Mouse (Mus musculus): ENCODE measurements around the gene Aff4. TPM values are rescaled to one million over a fixed set of nuclear protein-coding genes. Genes with fewer than 3 reads are reported as not detected.
"Not testable (repeated sequence)": the region's sequence is repeated elsewhere in the genome, so short reads cannot be mapped to it uniquely, and the experiment has no call there.

Aff4 gene
- polyA plus RNA-seq, 1 experiment from 2014 or later, result 67.4 TPM

GRCm38 (mm10) chr11:53403638-53404037, 53.0 kb downstream of the Aff4 start:
- H3K27me3 ChIP-seq, result no peaks in the 10 kb centered on the region
- 87% methylated on average over 1 of the region's 1 CpGs for WGBS
- H3K36me3 ChIP-seq, result peaks cover 90% of the 10 kb centered on the region
- ATAC-seq (ENCODE audit: insufficient number of reproducible peaks, insufficient read depth, low FRiP score, low TSS enrichment, low read depth), result no peak
- H3K27ac ChIP-seq, result no peak overlapping the region
- H3K9me3 ChIP-seq, result no peaks in the 10 kb centered on the region
- no peak overlapping the region for H3K4me2 ChIP-seq
- H3K9ac ChIP-seq (replicated peaks), result no peak overlapping the region
- H3K4me1 ChIP-seq (replicated peaks), result no peaks in the 10 kb centered on the region
- H3K4me3 ChIP-seq (replicated peaks), result no peak overlapping the region

- H3K4me1 ChIP-seq (replicated peaks), result no peaks in the 10 kb centered on the region
- H3K27ac ChIP-seq, result no peak overlapping the region
- no peak overlapping the region for H3K9ac ChIP-seq (replicated peaks)
- ATAC-seq (ENCODE audit: insufficient number of reproducible peaks, insufficient read depth, low FRiP score, low TSS enrichment, low read depth), result no peak
- no peaks in the 10 kb centered on the region for H3K27me3 ChIP-seq
- H3K9me3 ChIP-seq, result no peaks in the 10 kb centered on the region
- no peak overlapping the region for H3K4me3 ChIP-seq (replicated peaks)
- H3K36me3 ChIP-seq, result peaks cover 94% of the 10 kb centered on the region
- no peak overlapping the region for H3K4me2 ChIP-seq
Observed at GRCm38 (mm10) chr11:53411738-53412137, 61.1 kb downstream of the Aff4 start.

- Histone ChIP-seq H3K27ac (no peak overlapping the region), H3K27me3 (no peaks in the 10 kb centered on the region), H3K4me3 (replicated peaks) (no peak overlapping the region), H3K9me3 (no peaks in the 10 kb centered on the region), H3K4me1 (replicated peaks) (no peaks in the 10 kb centered on the region), H3K36me3 (peaks cover 93% of the 10 kb centered on the region), H3K4me2 (no peak overlapping the region), H3K9ac (replicated peaks) (no peak overlapping the region)
- ATAC-seq (ENCODE audit: insufficient number of reproducible peaks, insufficient read depth, low FRiP score, low TSS enrichment, low read depth), result no peak
- WGBS, result 96% methylated on average over 4 of the region's 4 CpGs
Observed at GRCm38 (mm10) chr11:53413871-53414270, 63.2 kb downstream of the Aff4 start.

GRCm38 (mm10) chr11:53418048-53418447, 67.4 kb downstream of the Aff4 start:
- H3K27ac ChIP-seq, result no peak overlapping the region
- H3K4me2 ChIP-seq, result no peak overlapping the region
- ATAC-seq (ENCODE audit: insufficient number of reproducible peaks, insufficient read depth, low FRiP score, low TSS enrichment, low read depth), result no peak
- no peaks in the 10 kb centered on the region for H3K9me3 ChIP-seq
- H3K4me1 ChIP-seq (replicated peaks), result no peaks in the 10 kb centered on the region
- no peaks in the 10 kb centered on the region for H3K27me3 ChIP-seq
- H3K36me3 ChIP-seq, result peaks cover 77% of the 10 kb centered on the region
- no peak overlapping the region for H3K4me3 ChIP-seq (replicated peaks)
- H3K9ac ChIP-seq (replicated peaks), result no peak overlapping the region

- Histone ChIP-seq H3K4me1 (replicated peaks) (no peaks in the 10 kb centered on the region), H3K9ac (replicated peaks) (no peak within 1 kb of the TSS), H3K27ac (no peak within 1 kb of the TSS), H3K27me3 (no peaks in the 10 kb centered on the region), H3K9me3 (no peaks in the 10 kb centered on the region), H3K36me3 (peaks cover 38% of the 10 kb centered on the region), H3K4me2 (no peak within 1 kb of the TSS), H3K4me3 (replicated peaks) (no peak within 1 kb of the TSS)
- WGBS, result 86% methylated on average over 4 of the region's 4 CpGs
- no peak for ATAC-seq (ENCODE audit: insufficient number of reproducible peaks, insufficient read depth, low FRiP score, low TSS enrichment, low read depth)
Observed at GRCm38 (mm10) chr11:53423036-53423435, 72.4 kb downstream of the Aff4 start, which contains the start of gene Leap2. Leap2 (minus strand) TSS chr11:53423170.

- no peak overlapping the region for H3K27ac ChIP-seq
- H3K9me3 ChIP-seq, result no peaks in the 10 kb centered on the region
- no peak for ATAC-seq (ENCODE audit: insufficient number of reproducible peaks, insufficient read depth, low FRiP score, low TSS enrichment, low read depth)
- H3K4me2 ChIP-seq, result no peak overlapping the region
- WGBS, result 79% methylated on average over 2 of the region's 2 CpGs
- no peak overlapping the region for H3K9ac ChIP-seq (replicated peaks)
- H3K36me3 ChIP-seq, result peaks cover 34% of the 10 kb centered on the region
- H3K4me1 ChIP-seq (replicated peaks), result peaks cover 5% of the 10 kb centered on the region
- H3K4me3 ChIP-seq (replicated peaks), result no peak overlapping the region
- no peaks in the 10 kb centered on the region for H3K27me3 ChIP-seq
Observed at GRCm38 (mm10) chr11:53424826-53425225, 74.2 kb downstream of the Aff4 start.

GRCm38 (mm10) chr11:53425251-53425650, 74.6 kb downstream of the Aff4 start:
- Histone ChIP-seq H3K4me1 (replicated peaks) (peaks cover 8% of the 10 kb centered on the region), H3K9ac (replicated peaks) (no peak overlapping the region), H3K27ac (no peak overlapping the region), H3K9me3 (no peaks in the 10 kb centered on the region), H3K27me3 (no peaks in the 10 kb centered on the region), H3K4me3 (replicated peaks) (no peak overlapping the region), H3K4me2 (no peak overlapping the region), H3K36me3 (peaks cover 29% of the 10 kb centered on the region)
- WGBS, result 61% methylated on average over 3 of the region's 3 CpGs
- ATAC-seq (ENCODE audit: insufficient number of reproducible peaks, insufficient read depth, low FRiP score, low TSS enrichment, low read depth), result no peak

- Histone ChIP-seq H3K36me3 (peaks cover 25% of the 10 kb centered on the region), H3K27me3 (no peaks in the 10 kb centered on the region), H3K9me3 (no peaks in the 10 kb centered on the region), H3K4me3 (replicated peaks) (no peak overlapping the region), H3K27ac (no peak overlapping the region), H3K9ac (replicated peaks) (no peak overlapping the region), H3K4me2 (no peak overlapping the region), H3K4me1 (replicated peaks) (peaks cover 8% of the 10 kb centered on the region)
- WGBS, result 88% methylated on average over 6 of the region's 6 CpGs
- ATAC-seq (ENCODE audit: insufficient number of reproducible peaks, insufficient read depth, low FRiP score, low TSS enrichment, low read depth), result no peak
Observed at GRCm38 (mm10) chr11:53425711-53426255, 75.2 kb downstream of the Aff4 start.

GRCm38 (mm10) chr11:53426914-53427313, 76.3 kb downstream of the Aff4 start:
- not testable (repeated sequence) for H3K4me2 ChIP-seq; H3K9me3 ChIP-seq; H3K27me3 ChIP-seq; H3K4me3 ChIP-seq (replicated peaks); H3K27ac ChIP-seq; ATAC-seq (ENCODE audit: insufficient number of reproducible peaks, insufficient read depth, low FRiP score, low TSS enrichment, low read depth); H3K9ac ChIP-seq (replicated peaks)
- peaks cover 18% of the 10 kb centered on the region for H3K36me3 ChIP-seq
- peaks cover 12% of the 10 kb centered on the region for H3K4me1 ChIP-seq (replicated peaks)
- WGBS, result 91% methylated on average over 3 of the region's 3 CpGs

- H3K9ac ChIP-seq (replicated peaks), result no peak overlapping the region
- no peak overlapping the region for H3K4me3 ChIP-seq (replicated peaks)
- H3K36me3 ChIP-seq, result peaks cover 17% of the 10 kb centered on the region
- H3K4me1 ChIP-seq (replicated peaks), result peaks cover 12% of the 10 kb centered on the region
- no peaks in the 10 kb centered on the region for H3K27me3 ChIP-seq
- WGBS, result 89% methylated on average over 3 of the region's 3 CpGs
- no peak for ATAC-seq (ENCODE audit: insufficient number of reproducible peaks, insufficient read depth, low FRiP score, low TSS enrichment, low read depth)
- H3K9me3 ChIP-seq, result no peaks in the 10 kb centered on the region
- H3K4me2 ChIP-seq, result no peak overlapping the region
- no peak overlapping the region for H3K27ac ChIP-seq
Observed at GRCm38 (mm10) chr11:53427993-53428715, 77.5 kb downstream of the Aff4 start.

GRCm38 (mm10) chr11:53428716-53429057, 78.1 kb downstream of the Aff4 start:
- H3K4me2 ChIP-seq, result no peak overlapping the region
- 91% methylated on average over 5 of the region's 5 CpGs for WGBS

GRCm38 (mm10) chr11:53429182-53429581, 78.5 kb downstream of the Aff4 start:
- Histone ChIP-seq H3K9ac (replicated peaks) (no peak overlapping the region), H3K36me3 (peaks cover 17% of the 10 kb centered on the region), H3K4me2 (peak overlapping the region; percentile 84; the same call in 1 of the 2 replicates), H3K9me3 (no peaks in the 10 kb centered on the region), H3K27me3 (no peaks in the 10 kb centered on the region), H3K27ac (no peak overlapping the region), H3K4me3 (replicated peaks) (no peak overlapping the region), H3K4me1 (replicated peaks) (peaks cover 12% of the 10 kb centered on the region)
- no peak for ATAC-seq (ENCODE audit: insufficient number of reproducible peaks, insufficient read depth, low FRiP score, low TSS enrichment, low read depth)

More at GRCm38 (mm10) chr11:53428716-53429057, 78.1 kb downstream of the Aff4 start:
- no peak overlapping the region for H3K4me3 ChIP-seq (replicated peaks)
- H3K27me3 ChIP-seq, result no peaks in the 10 kb centered on the region
- peaks cover 17% of the 10 kb centered on the region for H3K36me3 ChIP-seq
- H3K27ac ChIP-seq, result no peak overlapping the region
- no peaks in the 10 kb centered on the region for H3K9me3 ChIP-seq
- no peak for ATAC-seq (ENCODE audit: insufficient number of reproducible peaks, insufficient read depth, low FRiP score, low TSS enrichment, low read depth)
- H3K9ac ChIP-seq (replicated peaks), result no peak overlapping the region
- peaks cover 12% of the 10 kb centered on the region for H3K4me1 ChIP-seq (replicated peaks)

All from limb, embryonic 12.5 days (tissue).